Mouse (Mus musculus): ENCODE measurements around the gene Gusb.
A peak's percentile ranks its signal among the peaks of the same experiment; 100 is the strongest.

Gene Gusb

DNA sequence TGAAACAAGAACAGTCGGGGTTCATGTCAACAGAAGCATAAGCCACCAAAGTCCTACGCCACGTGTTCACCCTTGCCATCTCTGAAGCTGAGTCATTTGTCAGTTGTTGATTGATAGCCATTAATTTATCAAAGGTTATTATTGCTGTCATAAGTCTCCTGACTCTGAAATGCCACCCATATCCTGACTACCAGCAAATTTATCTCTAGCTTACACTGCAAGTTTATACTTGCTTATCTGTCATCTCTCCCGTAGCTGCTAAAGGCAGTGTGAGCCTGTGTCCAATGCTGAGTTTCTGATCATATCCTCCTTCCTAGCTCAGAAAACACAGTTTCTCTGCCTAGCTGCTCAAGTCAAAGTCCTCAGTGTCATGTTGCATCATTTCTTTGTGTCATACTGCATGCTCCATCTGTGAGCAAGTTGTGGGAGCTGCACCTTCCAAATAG is 28.0 kb downstream of the Gusb start:
- no peak for DNase-seq (ENCODE audit: low read depth, low spot score)

DNA sequence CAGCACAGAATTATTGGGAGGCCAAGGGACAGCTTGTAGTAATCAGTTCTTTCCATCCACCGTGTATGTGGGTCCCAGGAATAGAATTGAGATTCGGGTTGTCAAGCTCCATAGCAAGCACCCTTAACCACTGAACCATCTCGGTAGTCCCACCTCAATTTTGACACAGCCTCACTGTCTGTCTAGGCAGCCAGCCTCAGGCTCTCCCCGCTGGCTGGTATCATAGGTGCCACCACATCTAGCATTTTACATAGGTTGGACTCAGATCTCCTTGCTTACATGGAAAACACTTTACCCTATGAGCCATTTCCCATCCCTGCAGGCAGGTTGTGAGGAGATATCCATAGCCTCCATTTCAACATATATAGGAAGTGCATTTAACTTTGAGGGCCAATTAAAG is 28.5 kb downstream of the Gusb start:
- no peak for DNase-seq (ENCODE audit: low read depth, low spot score)

DNA sequence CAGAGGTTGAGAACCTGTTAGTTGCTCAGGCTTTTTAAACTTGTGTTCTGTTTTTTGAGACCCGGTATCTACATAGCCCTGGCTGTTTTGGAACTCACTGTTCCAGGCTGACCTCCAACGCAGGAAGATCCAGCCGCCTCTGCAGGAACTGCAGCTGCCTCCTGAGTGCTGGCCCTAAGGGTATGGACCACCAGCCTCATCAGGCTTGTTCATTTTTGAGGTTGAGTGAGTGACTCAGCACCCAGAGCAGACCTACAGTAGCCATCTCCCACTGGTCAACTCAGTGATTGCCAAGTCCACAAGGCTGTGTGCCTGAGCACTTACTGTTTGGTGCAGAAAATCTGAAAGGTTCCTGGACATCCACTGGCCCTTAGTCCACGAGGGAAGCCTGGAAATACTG is 31.4 kb downstream of the Gusb start:
- no peak for DNase-seq (ENCODE audit: low read depth, low spot score)

DNA sequence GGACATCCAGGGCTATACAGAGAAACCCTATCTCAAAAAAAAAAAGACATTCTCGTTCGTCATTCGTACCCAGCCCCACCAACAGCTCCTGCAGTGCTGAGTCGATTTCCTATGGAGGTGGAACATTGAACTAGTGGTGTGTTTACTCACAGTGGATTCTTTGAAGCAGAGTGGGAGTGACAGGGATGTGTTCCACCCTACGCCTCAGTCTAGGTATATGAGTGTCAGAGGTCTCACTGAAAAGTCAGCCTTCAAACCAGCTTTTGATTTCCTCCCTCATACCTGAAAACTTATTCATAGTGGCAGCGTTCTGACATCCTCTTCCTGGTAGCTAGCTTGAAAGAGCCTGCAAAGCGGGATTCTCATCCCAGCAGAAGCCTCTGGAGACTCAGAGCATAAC is 34.4 kb downstream of the Gusb start:
- DNase-seq (ENCODE audit: low read depth, low spot score) = no peak

DNA sequence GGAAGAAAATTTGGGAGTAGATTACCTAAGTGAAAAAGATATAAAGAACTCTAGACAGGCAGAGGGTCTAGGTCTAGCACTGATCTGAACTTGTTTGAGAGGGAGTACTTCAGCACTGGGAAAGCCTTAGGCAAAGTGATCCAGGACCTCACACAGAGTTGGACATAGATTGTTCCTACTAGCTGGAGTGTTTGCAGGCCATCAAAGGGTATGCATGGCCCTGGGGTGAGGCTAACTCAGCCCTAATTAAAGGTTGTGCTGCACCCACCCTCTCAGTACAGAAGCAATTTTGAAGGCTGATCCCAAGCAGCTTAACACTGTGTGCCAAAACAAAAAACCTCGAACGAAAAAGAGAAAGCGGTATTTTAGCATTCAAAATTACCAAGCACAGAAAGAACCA is 36.4 kb downstream of the Gusb start:
- no peak for DNase-seq (ENCODE audit: low read depth, low spot score)

DNA sequence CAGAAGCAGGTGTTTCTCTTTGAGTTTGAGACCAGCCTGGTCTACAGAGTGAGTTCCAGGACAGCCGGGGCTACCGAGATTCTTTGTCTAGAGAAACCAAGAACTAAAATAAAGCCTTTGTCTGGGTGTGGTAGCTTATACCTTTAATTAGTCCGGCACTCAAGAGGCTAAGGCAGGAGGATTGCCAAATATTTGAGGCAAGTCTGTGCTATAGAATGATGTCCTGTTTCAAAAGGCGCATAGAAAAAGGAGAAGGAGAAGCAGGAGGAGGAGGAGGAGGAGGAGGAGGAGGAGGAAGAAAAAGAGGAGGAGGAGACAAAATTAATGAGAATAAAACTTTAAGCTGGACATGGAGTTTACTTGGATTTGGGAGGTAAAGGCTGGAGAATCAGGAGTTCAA is 39.6 kb downstream of the Gusb start:
- no peak for DNase-seq (ENCODE audit: low read depth, low spot score)

DNA sequence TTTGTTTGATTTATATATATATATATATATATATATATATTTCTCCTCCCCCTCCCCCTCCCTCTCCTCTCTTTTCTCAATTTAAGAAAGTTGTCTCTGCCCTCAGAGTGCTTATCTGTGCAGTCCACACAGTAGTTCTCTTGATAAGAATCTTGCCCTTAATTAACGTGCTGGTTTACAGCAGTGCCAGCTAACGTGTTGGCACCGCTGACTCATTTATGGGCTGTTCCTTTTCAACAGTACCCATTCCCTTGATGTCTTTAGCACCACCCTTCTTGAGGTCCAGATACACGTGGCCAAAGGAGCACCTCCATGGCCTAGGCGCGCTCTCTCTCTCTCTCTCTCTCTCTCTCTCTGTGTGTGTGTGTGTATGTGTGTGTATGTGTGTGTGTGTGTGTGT is 47.1 kb downstream of the Gusb start:
- DNase-seq (ENCODE audit: low read depth, low spot score) = no peak

DNA sequence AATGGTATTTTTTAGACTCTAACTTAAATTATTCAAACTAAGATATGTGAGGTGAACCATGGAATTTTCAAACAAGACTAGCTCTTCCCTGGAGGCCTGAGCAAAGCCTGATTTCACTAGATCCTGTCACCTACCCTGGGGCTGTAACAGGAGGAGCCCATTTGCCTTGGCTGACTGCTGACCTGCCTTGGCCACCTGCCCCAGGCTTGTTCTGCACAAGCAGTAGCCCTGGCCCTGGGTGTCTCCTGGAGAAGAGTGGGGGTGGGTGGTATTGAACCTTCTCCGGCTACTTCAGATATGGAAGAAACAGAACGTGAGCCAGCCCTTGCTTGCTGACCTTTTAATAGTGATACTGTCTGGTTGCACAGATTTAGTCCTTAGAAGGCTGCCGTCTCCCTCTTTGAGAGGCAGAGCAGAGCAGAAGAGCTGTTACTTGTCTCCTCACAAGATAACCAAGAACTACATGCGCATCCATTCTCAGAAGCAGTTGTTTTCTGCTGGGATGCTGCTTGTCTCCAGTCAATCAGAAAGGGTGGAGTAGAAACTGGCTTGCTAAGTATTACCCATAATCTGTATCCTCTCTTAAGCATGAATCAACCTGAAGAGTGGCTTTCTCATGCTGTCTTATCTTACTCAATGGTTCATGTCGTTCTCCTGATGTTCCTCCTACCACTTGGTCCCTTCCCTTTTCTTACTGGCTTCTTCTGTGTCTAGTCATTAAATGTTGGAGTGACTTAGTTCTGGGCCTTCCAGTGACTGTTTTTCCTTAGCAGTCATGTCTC is 48.2 kb downstream of the Gusb start:
- no peak for DNase-seq (ENCODE audit: low read depth, low spot score)

DNA sequence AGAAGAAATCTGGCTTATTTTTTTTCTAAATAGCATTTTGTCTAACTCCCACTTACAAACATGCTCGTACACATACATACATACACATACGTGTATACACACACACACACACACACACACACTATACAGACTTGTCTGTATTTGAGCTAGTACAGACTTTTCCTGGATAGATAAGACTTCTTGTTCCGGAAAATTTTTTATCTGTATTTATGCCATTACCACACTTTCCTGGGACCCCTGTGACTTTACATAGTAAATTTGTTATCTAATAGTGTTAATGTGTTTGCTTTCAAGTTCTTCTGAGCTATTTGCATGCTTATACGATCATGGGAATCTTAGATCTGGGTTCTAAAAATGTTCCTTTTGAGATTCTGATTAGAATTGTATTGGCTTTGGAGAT is 50.7 kb downstream of the Gusb start:
- DNase-seq (ENCODE audit: low read depth, low spot score) = no peak

DNA sequence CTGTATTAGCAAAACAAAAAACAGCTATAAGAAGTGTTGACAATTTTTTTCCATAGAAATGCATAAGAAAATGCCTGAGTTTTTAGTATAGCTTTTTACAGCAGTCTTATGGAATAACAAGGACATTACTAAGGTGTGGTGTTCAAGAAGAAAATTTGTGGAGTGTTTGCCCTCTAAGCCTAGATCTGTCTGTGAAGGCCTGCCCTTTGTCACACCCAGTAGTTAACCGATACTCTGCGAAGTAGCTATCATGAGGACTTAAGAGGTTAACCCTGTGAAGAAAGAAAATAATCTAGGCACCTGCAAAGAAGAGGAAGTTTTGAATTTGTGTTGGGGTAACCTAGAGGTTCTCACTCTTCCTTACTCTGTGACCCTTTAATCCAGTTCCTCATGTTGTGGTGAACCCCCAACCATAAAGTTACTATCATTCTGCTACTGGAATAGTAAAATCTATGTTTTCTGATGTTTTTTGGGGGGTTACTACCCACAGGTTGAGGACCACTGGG is 55.3 kb downstream of the Gusb start:
- peak; percentile 67 for DNase-seq (ENCODE audit: low read depth, low spot score)

DNA sequence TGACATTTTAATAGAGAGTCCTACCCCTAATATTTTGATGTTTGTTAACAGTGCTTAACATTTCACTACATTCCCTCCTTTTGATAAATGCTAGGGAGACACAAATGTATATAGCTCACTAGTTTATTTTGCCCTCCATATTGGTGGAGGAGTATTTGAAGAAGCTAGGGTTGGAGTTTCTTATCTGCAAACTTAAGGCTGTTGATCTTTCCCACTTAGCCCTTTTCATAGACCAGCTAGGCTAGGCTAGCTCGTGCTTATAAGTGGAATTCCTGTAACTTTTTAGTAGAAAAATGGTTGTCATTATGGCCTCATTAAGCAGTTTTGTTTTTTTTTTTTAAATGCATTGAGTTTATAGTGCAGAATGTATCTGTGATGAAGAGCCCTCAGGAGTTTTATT is 59.4 kb downstream of the Gusb start:
- DNase-seq (ENCODE audit: low read depth, low spot score) = no peak

DNA sequence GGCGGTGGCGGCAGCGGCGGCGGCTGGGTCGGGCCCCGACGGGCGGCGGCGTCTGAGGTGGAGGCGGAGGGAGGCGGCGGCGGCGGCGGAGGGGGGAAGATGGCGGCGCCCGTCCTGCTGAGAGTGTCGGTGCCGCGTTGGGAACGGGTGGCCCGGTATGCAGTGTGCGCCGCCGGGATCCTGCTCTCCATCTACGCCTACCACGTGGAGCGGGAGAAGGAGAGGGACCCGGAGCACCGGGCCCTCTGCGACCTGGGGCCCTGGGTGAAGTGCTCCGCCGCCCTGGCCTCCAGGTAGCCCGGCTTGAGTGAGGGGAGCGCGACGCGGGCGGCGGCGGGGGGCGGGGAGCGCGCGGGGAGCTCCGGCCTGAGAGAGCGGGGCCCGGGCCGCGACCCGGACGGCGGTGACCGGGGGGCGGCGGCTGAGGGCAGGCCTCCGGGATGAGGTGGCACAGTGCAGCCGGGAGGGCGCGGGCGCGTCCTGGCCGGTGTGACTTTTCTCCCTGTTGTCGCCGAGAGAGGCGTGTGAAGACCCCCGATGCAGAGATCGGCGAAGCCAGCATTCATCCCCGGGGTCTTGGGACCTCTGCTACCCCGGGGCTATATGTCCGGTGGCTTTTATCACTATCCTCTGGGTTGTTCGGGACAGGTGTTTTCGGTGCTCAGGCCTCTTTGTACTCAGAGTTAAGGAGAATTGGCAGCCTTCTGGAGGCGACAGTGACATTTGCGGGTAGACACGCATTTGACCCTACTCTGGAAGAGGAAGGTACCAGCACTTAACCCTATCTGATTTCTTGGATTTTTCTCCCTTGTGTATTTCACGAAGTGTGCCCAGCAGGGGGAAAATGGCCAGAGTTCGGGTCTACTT is 60.5 kb downstream of the Gusb start:
- peak; percentile 68 for DNase-seq (ENCODE audit: low read depth, low spot score)

DNA sequence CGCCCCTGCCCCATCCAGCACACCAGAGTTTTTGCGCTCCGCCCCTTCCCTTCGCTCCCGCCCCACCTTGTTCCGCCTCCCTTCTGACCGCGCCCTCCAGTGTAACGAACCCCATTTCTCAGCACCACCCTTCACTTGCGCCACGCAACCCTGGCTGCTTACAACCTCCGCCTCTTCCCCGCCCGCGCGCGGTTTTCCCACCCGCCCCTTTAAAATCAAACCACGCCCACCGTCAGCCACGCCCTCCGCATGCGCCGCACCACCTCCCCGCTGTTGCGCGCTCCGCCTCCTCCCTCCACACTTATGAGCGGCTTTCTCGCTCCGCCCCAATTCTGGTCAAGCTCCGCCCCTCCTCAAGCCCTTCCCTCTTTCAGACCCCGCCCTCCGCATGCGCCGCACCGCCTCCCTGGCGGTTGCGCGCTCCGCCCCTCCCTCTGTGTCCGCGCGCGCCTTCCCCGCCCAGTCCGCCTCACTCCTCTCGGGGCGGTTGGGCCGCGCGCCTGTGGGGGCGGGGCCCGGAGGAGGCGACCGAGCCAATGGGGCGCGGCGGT is 61.3 kb downstream of the Gusb start, which contains the start of gene Vkorc1l1:
Vkorc1l1 (plus strand) TSS at position 476 of the 551 bp plus-strand sequence.
- DNase-seq (ENCODE audit: low read depth, low spot score) = peak; percentile 99

DNA sequence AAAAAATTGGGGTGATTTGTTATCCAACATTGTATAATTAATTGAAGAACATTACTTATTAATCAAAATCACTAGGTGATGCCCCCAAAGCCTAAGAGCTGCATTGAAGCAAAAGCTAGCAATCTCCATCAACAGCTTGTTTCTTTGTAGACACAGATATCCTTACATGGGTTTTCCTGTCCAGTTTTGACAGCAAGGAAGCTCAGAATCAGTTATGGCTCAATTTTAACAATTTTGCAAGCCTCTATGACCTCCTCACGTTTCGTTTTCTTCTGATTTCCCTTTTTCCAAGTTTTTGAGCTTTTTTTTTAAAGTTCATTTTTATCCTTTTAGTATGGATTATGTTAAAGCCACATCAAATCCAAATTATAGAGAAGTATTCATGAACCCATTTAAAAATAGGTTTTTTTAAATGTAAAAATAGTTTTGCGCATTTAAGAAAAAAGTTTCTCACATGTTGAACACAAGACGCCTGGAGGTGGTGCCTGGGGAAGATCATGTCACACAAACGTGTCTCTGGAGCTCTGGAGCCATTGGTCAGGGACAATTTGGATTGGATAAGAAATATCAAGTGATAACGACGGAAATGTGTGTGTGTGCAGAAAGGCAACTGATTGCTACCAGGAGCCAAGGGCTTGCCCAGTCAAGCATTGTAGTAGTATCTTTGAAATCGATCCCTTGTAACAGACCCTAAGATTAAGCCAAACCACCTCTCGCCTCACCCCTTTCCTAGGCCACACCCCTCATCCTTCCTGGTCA is 61.9 kb downstream of the Gusb start:
- DNase-seq (ENCODE audit: low read depth, low spot score) = no peak

DNA sequence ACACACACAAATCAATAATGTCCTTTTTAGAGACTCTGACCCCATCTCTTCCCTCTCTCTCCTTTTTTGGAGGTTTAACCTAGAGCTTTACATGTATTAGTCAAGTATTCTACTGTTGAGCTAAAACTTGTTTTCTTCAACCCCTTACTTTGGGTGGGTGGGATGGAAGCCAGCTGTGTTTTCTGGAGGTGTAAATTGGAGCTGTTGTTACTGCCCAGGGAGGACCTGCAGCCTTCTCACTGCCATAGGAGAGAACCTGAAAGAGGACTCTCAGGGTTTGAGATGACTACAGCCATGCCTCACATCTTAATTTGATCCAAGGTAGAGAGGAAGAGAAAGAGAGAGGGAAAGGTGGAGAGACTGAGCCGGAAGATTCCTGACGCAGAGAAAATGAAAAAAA is 62.6 kb downstream of the Gusb start:
- DNase-seq (ENCODE audit: low read depth, low spot score) = no peak
